Mouse (Mus musculus) midbrain, embryonic 13.5 days (tissue): Measurements from ENCODE around the gene Dvl1. TPM values are rescaled to one million over a fixed set of nuclear protein-coding genes. Genes with fewer than 3 reads are reported as not detected.

Experiments used
- ATAC-seq: fragments of 200-750 bp; cut with Nextera tagmentation; 2 replicates; pipeline ENCODE4 v1.8.0; 2017; ENCODE audit warnings: mild to moderate bottlenecking, moderate TSS enrichment, moderate library complexity
- H3K27ac ChIP-seq: fragments of 300-500 bp; sonication (generic); 2 replicates; pipeline ENCODE4 v1.5.1; 2015; ENCODE audit warnings: inconsistent platforms, mild to moderate bottlenecking, moderate library complexity
- H3K27me3 ChIP-seq: fragments of 300-500 bp; sonication (generic); 2 replicates; pipeline ENCODE4 v1.6.1; 2015; ENCODE audit warnings: mild to moderate bottlenecking, inconsistent platforms
- H3K36me3 ChIP-seq: fragments of 300-500 bp; sonication (generic); 2 replicates; pipeline ENCODE4 v1.6.1; 2015; ENCODE audit warnings: mild to moderate bottlenecking, inconsistent platforms
- H3K4me1 ChIP-seq: fragments of 300-500 bp; sonication (generic); replicated peaks from 2 replicates; pipeline ENCODE4 v1.6.1; 2015; ENCODE audit warnings: inconsistent platforms
- H3K4me2 ChIP-seq: fragments of 300-500 bp; sonication (generic); replicated peaks from 2 replicates; pipeline ENCODE4 v1.6.1; 2015; ENCODE audit warnings: moderate library complexity, mild to moderate bottlenecking, inconsistent platforms
- H3K4me3 ChIP-seq: fragments of 300-500 bp; sonication (generic); replicated peaks from 2 replicates; pipeline ENCODE4 v1.5.1; 2015; ENCODE audit warnings: mild to moderate bottlenecking, inconsistent platforms
- H3K9ac ChIP-seq: fragments of 300-500 bp; sonication (generic); replicated peaks from 2 replicates; pipeline ENCODE4 v1.6.1; 2015; ENCODE audit warnings: mild to moderate bottlenecking, inconsistent platforms
- H3K9me3 ChIP-seq: fragments of 300-500 bp; sonication (generic); 2 replicates; pipeline ENCODE4 v1.6.1; 2016; ENCODE audit warnings: mild to moderate bottlenecking, inconsistent platforms
- WGBS: fragments of 180-500 bp; shearing (Covaris S2); methylation state at CpG from one replicate; pipeline ENCODE4 v1.1.7; 2015; 5-methylcytosine and 5-hydroxymethylcytosine counted together
- polyA plus RNA-seq: library from polyadenylated mRNA; unstranded; fragments of >200 nt; fragmentation: Nextera tagmentation; extraction: Ambion mirVana; gene quantifications from 2 replicates; pipeline ENCODE4 v1.2.1, GENCODE M21; 2015

The Dvl1 gene
- polyA plus RNA-seq, 1 experiment from 2014 or later = 8.4 TPM

DNA sequence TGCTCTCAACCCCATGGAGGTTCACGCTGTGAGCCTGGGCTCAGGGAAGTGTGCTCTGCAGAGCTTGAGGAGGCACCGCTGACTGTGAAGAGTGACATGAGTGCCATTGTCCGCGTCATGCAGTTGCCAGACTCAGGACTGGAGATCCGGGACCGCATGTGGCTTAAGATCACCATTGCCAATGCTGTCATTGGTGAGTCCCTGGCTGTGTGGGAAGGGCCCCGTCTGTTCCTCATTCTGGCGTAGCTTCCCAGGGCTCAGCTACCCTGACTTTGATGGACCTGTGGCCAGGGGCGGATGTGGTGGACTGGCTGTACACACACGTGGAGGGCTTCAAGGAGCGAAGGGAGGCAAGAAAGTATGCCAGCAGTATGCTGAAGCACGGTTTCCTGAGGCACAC, 8.9 kb downstream of the Dvl1 start:
- Histone ChIP-seq H3K9ac (no peak overlapping the region), H3K4me1 (peaks cover 6% of the 10 kb centered on the region; the same call in 1 of the 2 replicates), H3K27me3 (no peaks in the 10 kb centered on the region), H3K9me3 (no peaks in the 10 kb centered on the region), H3K36me3 (peaks cover 90% of the 10 kb centered on the region), H3K4me3 (no peak overlapping the region), H3K27ac (no peak overlapping the region), H3K4me2 (no peak overlapping the region)
- 92% methylated on average over 12 of the region's 12 CpGs for WGBS
- no peak for ATAC-seq

DNA sequence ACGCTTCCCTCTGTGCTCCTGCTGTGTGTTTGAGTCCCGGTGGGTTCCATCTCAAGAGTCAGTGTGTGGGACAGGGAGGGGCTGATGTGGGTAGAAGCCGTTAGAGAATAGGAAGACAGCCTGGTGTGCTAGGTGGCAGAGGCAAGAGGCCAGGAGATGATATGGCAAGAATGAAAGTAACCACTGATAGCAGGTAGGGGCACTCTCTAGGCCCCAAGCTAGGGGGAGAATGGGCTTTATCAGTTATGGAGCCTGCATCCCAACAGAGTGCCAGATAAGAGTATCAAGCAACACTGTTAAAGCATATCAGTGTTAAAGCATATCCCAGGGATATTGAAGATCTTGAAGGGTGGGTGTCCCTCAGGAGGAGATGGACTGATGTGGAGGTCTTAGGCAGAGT, 9.7 kb downstream of the Dvl1 start:
- Histone ChIP-seq H3K27me3 (no peaks in the 10 kb centered on the region), H3K9ac (no peak overlapping the region), H3K36me3 (peaks cover 94% of the 10 kb centered on the region), H3K4me3 (no peak overlapping the region), H3K9me3 (no peaks in the 10 kb centered on the region), H3K4me1 (0 out of 2 replicates have a peak, but pooled peaks cover under 1% of the 10 kb centered on the region), H3K4me2 (no peak overlapping the region), H3K27ac (no peak overlapping the region)
- no peak for ATAC-seq
- 88% methylated on average over 3 of the region's 3 CpGs for WGBS

DNA sequence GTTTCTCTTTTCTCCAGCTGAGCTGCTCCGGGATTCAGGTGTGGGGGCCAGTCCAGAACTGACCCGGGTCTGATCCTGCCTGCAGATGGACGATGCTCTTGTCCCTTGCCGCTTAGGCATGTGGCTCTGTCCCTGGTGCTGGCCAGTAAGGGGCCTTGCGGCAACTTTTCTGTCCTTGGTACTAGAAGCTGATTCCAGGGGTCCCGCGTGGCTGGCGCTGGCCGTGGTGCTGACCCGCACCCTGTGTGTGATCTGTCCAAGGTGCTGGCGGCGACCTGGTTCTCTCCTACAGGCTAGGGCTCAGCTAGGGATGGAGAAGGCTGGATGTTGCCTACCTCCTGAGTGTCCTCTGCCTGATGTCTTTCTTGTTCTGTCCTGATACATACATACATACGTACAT, 12.1 kb downstream of the Dvl1 start:
- no peaks in the 10 kb centered on the region for H3K27me3 ChIP-seq
- H3K27ac ChIP-seq = no peak overlapping the region
- no peaks in the 10 kb centered on the region for H3K4me1 ChIP-seq
- no peak for ATAC-seq
- peaks cover 79% of the 10 kb centered on the region for H3K36me3 ChIP-seq
- no peaks in the 10 kb centered on the region for H3K9me3 ChIP-seq
- H3K4me3 ChIP-seq = no peak overlapping the region
- 33% methylated on average over 13 of the region's 13 CpGs for WGBS
- H3K4me2 ChIP-seq = no peak overlapping the region
- H3K9ac ChIP-seq = no peak overlapping the region

DNA sequence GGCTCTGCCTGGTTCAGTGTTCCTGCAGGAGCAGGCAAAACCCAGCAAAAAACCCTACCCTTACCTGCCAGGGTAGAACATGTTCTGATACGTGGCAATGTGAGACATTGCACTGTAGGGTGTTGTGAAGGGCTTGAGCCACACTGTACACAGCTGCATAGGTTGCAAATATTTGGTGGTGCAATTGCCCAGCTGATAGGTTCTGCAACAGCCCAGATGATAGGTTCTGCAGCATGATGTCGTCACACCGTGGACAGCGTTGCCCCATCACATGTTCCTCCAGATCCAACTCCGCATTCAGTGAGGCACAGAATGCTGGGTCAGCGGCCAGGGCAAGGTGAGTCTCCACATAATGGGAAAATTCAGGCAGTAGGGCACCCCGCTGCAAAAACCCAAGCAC, 14.6 kb downstream of the Dvl1 start:
- Histone ChIP-seq H3K27ac (no peak overlapping the region), H3K9ac (no peak overlapping the region), H3K27me3 (no peaks in the 10 kb centered on the region), H3K4me3 (no peak overlapping the region), H3K4me2 (no peak overlapping the region), H3K36me3 (peaks cover 78% of the 10 kb centered on the region), H3K9me3 (no peaks in the 10 kb centered on the region), H3K4me1 (no peaks in the 10 kb centered on the region)
- no peak for ATAC-seq
- 89% methylated on average over 7 of the region's 7 CpGs for WGBS

DNA sequence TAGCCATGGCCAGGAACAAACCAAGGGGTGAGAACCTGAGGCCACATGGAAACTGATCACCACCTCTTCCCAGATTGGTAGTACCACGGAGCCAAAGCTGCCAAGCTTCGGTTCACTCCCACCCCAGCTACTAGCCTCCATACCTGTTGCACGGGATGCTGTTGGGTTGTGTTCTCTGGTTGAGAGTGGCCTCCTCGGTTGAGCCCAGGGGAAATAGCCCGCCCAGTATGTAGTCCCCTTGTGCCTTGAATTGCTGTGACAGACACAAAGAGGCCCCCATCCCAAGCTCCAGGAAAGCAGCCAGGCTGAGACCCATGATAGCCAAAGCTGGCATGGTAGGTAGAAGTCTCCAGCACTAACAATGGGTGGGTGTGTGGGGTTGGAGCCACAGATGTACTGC, 15.8 kb downstream of the Dvl1 start, which contains the start of gene Tas1r3:
Gene Tas1r3 (minus strand): TSS at position 362 of the 400 bp plus-strand sequence.
- Histone ChIP-seq H3K4me3 (no peak within 1 kb of the TSS), H3K36me3 (peaks cover 69% of the 10 kb centered on the region), H3K4me1 (peaks cover under 1% of the 10 kb centered on the region), H3K9ac (no peak within 1 kb of the TSS), H3K9me3 (no peaks in the 10 kb centered on the region), H3K27me3 (no peaks in the 10 kb centered on the region), H3K4me2 (no peak within 1 kb of the TSS), H3K27ac (no peak within 1 kb of the TSS)
- WGBS = 81% methylated on average over 5 of the region's 5 CpGs
- no peak for ATAC-seq

DNA sequence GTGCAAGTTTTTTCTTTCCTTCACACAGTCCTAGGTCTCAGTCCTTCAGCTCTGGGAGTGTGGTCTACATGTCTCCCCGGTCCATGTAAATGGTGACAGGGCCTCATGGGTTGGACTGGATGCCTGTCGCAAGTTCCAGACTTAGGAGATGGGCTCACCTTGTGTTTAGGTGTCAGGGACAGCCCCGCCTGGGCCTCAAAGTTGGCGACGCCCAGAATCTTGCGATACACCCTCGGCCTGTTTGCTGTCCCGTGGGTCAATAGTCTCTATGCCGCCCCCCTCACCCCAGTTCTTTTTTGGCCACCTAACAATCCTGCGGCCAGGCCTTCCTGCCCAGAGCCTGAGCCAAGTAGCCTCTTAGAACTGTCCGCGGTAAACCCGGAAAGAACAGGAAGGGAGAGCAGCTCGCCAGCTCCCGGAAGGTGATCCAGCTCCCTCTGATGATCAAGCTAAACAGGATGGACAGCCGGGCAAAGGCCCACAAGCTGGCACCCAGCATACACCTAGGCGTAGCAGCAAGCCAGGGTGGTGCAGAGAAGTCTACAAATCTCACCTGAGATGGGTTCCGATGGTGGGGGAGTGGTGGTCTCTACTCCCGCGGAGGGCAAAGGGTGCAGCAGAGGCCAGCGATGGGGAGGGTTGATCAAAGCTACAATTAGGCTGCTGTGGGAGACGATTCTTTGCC, 21.6 kb downstream of the Dvl1 start:
- H3K27ac ChIP-seq = no peak overlapping the region
- H3K9ac ChIP-seq = peak overlapping the region; percentile 84
- no peaks in the 10 kb centered on the region for H3K27me3 ChIP-seq
- 13% methylated on average over 22 of the region's 22 CpGs for WGBS
- peaks cover 33% of the 10 kb centered on the region for H3K4me1 ChIP-seq
- peak overlapping the region; percentile 69 for H3K4me3 ChIP-seq
- H3K9me3 ChIP-seq = no peaks in the 10 kb centered on the region
- ATAC-seq = peak; percentile 82
- peak overlapping the region; percentile 97 for H3K4me2 ChIP-seq
- H3K36me3 ChIP-seq = peaks cover 43% of the 10 kb centered on the region

DNA sequence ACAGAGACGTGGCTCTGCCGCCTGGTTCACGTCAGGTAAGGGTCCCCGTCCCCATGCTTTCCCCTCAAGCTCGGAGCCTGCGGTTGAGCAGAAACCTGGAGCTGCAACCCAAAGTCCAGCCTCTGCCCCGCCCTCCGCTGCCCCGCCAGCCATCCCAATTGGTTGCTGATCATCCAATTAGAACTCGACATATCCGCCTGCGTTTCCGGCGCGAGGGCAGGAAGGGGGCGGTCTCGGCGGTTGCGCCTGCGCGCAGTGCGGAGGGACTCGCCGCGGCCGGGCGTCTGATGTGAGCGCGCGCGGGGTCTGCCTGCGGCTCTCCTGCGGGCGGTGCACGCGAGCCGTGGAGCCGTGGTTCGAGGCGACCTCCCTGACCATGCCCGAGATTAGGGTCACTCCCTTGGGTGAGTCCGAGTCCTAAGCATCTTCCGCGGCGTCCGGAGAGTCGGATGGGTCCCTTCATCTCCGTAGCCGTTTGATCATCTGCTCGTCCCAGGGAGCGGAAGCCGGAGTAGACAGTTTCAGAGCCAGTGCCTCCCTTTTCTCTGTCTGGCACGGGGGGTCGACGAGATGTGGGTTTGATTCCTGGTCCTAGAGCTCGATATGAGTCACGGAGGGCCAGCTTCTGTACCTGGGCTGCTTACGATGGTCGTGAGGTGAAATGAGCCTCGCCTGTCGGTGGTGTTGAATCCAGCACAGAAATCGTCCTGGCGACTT, 22.3 kb downstream of the Dvl1 start, which contains the start of the genes Cptp and Ints11:
Gene Cptp (minus strand): TSS at position 124 of the 717 bp plus-strand sequence.
Gene Ints11 (plus strand): TSS at position 230 of the 717 bp plus-strand sequence.
- peak; percentile 97 for ATAC-seq
- peak within 1 kb of the TSS; percentile 97 for H3K4me2 ChIP-seq
- H3K4me3 ChIP-seq = peak within 1 kb of the TSS; percentile 69
- WGBS = under 1% methylated on average over 63 of the region's 63 CpGs
- H3K36me3 ChIP-seq = peaks cover 49% of the 10 kb centered on the region
- H3K4me1 ChIP-seq = peaks cover 33% of the 10 kb centered on the region
- H3K9me3 ChIP-seq = no peaks in the 10 kb centered on the region
- H3K9ac ChIP-seq = peak within 1 kb of the TSS; percentile 84
- H3K27ac ChIP-seq = peak within 1 kb of the TSS; percentile 63
- H3K27me3 ChIP-seq = no peaks in the 10 kb centered on the region

DNA sequence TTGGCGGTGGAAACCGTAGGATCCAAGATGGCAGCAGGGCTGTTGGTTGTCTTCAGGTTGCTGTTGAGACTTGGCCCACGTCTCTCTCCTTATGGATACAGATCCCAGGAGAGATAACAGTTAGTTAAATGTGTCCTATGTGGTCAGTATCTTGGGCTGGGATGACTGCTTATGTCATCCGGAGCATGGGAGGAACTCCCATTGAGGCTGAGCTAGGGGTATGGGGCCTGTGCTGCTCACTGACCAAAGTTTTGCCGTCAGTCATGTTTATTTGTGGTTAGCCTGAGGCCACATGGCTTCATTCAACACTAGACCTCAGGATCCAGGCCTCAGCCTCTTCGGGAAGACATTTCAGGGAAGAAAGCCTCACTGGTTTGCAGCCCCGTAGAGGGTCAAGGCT, 24.2 kb downstream of the Dvl1 start:
- H3K27me3 ChIP-seq = no peaks in the 10 kb centered on the region
- H3K4me1 ChIP-seq = peaks cover 33% of the 10 kb centered on the region
- H3K4me2 ChIP-seq = no peak overlapping the region
- 94% methylated on average over 7 of the region's 7 CpGs for WGBS
- H3K9ac ChIP-seq = no peak overlapping the region
- peaks cover 46% of the 10 kb centered on the region for H3K36me3 ChIP-seq
- no peak for ATAC-seq
- peak overlapping the region; percentile 2; the same call in 1 of the 2 replicates for H3K4me3 ChIP-seq
- no peak overlapping the region for H3K27ac ChIP-seq
- no peaks in the 10 kb centered on the region for H3K9me3 ChIP-seq

DNA sequence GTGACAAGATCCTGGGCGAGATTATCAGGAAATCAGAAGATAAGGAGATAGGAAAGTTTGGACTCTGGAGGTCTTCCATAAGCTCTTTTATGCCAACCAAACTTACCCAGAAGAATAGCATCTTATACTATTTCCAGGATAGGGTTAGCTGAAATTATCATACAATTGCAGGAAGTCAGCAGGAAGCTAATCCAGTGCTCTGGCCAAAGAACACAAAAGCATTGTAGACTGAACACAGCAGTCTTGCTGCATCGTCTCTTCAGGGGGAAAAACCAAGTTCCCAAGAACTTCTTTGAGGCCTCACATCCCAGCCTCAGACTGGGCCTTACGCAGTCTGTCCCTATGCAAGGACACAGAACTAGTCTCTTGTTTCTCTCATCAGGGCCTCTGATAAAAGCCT, 36.4 kb downstream of the Dvl1 start:
- Histone ChIP-seq H3K4me1 (no peaks in the 10 kb centered on the region), H3K4me2 (no peak overlapping the region), H3K4me3 (no peak overlapping the region), H3K9ac (no peak overlapping the region), H3K36me3 (peaks cover 56% of the 10 kb centered on the region), H3K27me3 (no peaks in the 10 kb centered on the region), H3K9me3 (no peaks in the 10 kb centered on the region), H3K27ac (no peak overlapping the region)
- ATAC-seq = no peak
- 85% methylated on average over 3 of the region's 3 CpGs for WGBS

DNA sequence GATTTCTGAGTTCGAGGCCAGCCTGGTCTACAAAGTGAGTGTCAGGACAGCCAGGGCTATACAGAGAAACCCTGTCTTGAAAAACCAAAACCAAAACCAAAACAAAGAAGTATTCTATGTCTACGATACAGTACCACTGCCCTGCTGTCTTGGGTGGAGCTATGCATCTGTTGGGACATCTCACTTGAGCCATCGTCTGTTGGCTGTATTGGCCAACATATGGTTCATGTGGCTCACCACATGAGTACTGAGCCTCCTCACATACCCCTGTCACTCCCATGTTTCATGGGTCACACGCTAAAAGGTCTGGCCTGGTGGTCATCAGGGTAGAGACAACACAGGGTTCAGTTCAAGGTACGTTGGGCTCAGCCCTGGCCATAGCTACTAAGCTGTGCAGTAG, 39.1 kb downstream of the Dvl1 start:
- Histone ChIP-seq H3K4me1 (peaks cover 14% of the 10 kb centered on the region), H3K36me3 (peaks cover 60% of the 10 kb centered on the region), H3K27me3 (no peaks in the 10 kb centered on the region), H3K9ac (no peak overlapping the region), H3K4me2 (no peak overlapping the region), H3K27ac (no peak overlapping the region), H3K4me3 (no peak overlapping the region), H3K9me3 (no peaks in the 10 kb centered on the region)
- WGBS = 92% methylated on average over 5 of the region's 5 CpGs
- no peak for ATAC-seq

DNA sequence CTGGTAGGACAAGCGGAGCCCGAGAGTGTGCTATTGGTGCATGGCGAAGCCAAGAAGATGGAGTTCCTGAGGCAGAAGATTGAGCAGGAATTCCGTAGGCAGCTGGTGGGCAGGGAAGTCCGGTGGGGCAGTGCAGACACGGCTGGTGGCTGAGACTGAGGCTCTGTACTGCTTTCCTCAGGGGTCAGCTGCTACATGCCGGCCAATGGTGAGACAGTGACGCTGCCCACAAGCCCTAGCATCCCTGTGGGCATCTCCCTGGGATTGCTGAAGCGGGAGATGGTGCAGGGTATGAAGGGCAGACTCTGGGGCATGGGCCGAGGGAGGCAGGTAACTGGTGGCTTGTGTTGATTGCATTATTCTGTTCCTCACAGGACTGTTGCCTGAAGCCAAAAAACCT, 40.5 kb downstream of the Dvl1 start:
- H3K9ac ChIP-seq = no peak overlapping the region
- H3K4me1 ChIP-seq = peaks cover 15% of the 10 kb centered on the region
- WGBS = 91% methylated on average over 10 of the region's 10 CpGs
- no peak for ATAC-seq
- no peak overlapping the region for H3K27ac ChIP-seq
- no peaks in the 10 kb centered on the region for H3K27me3 ChIP-seq
- H3K9me3 ChIP-seq = no peaks in the 10 kb centered on the region
- H3K4me2 ChIP-seq = no peak overlapping the region
- no peak overlapping the region for H3K4me3 ChIP-seq
- peaks cover 59% of the 10 kb centered on the region for H3K36me3 ChIP-seq

DNA sequence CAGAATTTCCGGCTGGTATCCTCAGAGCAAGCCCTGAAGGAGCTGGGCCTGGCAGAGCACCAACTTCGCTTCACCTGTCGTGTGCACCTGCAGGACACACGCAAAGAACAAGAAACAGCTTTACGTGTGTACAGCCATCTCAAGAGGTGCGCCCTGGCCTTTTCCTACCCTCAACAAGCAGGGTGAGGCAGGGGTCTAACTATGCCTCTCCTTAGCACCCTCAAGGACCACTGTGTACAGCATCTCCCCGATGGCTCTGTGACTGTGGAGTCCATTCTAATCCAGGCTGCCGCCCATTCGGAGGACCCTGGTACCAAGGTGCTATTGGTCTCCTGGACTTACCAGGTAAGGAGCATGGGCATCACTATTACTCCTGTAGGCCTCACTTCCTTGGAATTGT, 41.0 kb downstream of the Dvl1 start:
- no peaks in the 10 kb centered on the region for H3K27me3 ChIP-seq
- ATAC-seq = no peak
- no peaks in the 10 kb centered on the region for H3K9me3 ChIP-seq
- no peak overlapping the region for H3K9ac ChIP-seq
- no peak overlapping the region for H3K27ac ChIP-seq
- H3K4me2 ChIP-seq = no peak overlapping the region
- peaks cover 59% of the 10 kb centered on the region for H3K36me3 ChIP-seq
- H3K4me1 ChIP-seq = peaks cover 20% of the 10 kb centered on the region
- H3K4me3 ChIP-seq = no peak overlapping the region
- 94% methylated on average over 9 of the region's 9 CpGs for WGBS
